Mouse (Mus musculus): Measurements from ENCODE around the gene Hes1. TPM values are rescaled to one million over a fixed set of nuclear protein-coding genes. Genes with fewer than 3 reads are reported as not detected.

Gene Hes1
- polyA plus RNA-seq (2014; fragmentation: Nextera tagmentation; extraction: Ambion mirVana) = 29.1 and 30.3 TPM in 2 replicates

DNA sequence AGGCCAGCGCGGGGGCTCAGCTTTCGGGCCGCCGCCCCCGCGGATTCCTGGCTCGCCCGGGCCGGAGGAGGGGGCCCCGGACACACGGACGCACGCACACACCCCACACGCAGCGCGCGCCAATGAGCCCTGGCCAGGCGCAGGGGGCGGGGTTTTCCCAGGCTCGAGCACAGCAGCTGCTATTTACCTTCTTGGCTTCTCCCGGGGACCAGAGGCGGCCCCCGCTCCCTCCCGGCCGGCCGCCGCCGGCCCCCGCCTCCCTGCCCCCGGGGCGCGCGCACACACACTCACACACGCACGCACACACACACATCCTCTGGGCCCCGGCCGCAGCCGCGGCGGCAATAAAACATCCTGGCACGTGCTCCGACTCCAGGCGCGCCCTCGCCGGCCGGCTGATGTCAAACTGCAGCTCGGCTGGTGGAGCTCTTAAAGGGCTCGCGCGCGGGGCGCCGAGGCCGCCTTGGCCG is at the start of gene Hes1:
Gene Hes1 (plus strand): TSS at position 401 of the 470 bp plus-strand sequence.
- peak; percentile 82 for ATAC-seq (replicated peaks; ENCODE audit: insufficient number of reproducible peaks, low FRiP score, low TSS enrichment)
- Histone ChIP-seq H3K36me3 (ENCODE audit: control insufficient read depth, insufficient read depth, low read length) (no peaks in the 10 kb centered on the region), H3K9ac (ENCODE audit: low read depth, low read length) (peak within 1 kb of the TSS; percentile 96), H3K4me3 (ENCODE audit: low read depth, low read length) (peak within 1 kb of the TSS; percentile 73), H3K27ac (ENCODE audit: low read depth, low read length) (peak within 1 kb of the TSS; percentile 100), H3K4me1 (ENCODE audit: control insufficient read depth, insufficient read depth, low read length) (peaks cover 54% of the 10 kb centered on the region), H3K4me2 (peak within 1 kb of the TSS; percentile 92), H3K27me3 (ENCODE audit: control insufficient read depth, insufficient read depth, low read length) (no peaks in the 10 kb centered on the region), H3K9me3 (replicated peaks; ENCODE audit: control insufficient read depth, low read length) (no peaks in the 10 kb centered on the region)
- WGBS (ENCODE audit: insufficient replicate concordance) = 0% methylated on average over 44 of the region's 57 CpGs

DNA sequence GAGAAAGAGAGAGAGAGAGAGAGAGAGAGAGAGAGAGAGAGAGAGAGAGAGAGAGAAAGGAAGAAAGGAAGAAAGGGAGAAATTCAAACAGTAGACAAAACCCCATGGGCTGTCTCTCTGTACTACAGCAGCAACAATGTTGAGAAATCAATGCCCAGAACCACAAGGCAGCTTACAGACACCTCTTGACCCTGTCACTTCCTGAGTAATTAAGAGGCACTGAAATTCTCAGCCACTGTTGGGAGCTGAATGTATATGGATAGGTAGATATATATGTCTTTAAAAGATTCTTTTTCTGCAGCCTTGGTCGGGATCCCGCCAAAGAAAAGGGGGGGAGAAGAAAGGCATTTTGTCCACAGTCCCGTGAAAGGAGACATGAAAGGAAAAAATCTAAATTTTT is 48.1 kb upstream of the Hes1 start:
- ATAC-seq (replicated peaks; ENCODE audit: insufficient number of reproducible peaks, low FRiP score, low TSS enrichment) = no peak
- Histone ChIP-seq H3K27ac (ENCODE audit: low read depth, low read length) (no peak overlapping the region), H3K27me3 (ENCODE audit: control insufficient read depth, insufficient read depth, low read length) (0 out of 2 replicates have a peak, but pooled peaks cover 4% of the 10 kb centered on the region), H3K4me3 (ENCODE audit: low read depth, low read length) (no peak overlapping the region), H3K4me1 (ENCODE audit: control insufficient read depth, insufficient read depth, low read length) (no peaks in the 10 kb centered on the region), H3K4me2 (no peak overlapping the region), H3K9ac (ENCODE audit: low read depth, low read length) (no peak overlapping the region), H3K9me3 (replicated peaks; ENCODE audit: control insufficient read depth, low read length) (no peaks in the 10 kb centered on the region), H3K36me3 (ENCODE audit: control insufficient read depth, insufficient read depth, low read length) (no peaks in the 10 kb centered on the region)
- WGBS (ENCODE audit: insufficient replicate concordance) = 69% methylated on average over 3 of the region's 3 CpGs

DNA sequence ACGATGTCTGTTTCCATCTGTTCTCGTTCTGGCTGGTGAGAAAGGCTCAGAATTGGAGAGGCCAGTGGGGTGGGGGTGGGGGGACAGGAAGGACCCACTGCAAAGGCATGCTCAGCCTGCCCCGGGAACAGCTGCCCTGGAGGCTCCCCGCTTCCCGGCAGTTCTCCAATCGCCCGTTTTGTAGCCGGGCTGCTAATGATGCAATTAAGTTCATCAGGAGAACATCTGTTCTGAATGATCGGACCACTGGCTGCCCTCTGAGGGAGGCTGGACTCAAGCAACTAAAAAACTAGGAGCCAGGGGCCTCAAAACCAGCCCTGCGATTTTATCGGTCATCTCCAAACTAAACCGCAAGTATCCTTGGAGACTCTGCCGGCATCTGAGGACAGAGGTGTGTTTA is 44.1 kb upstream of the Hes1 start:
- no peaks in the 10 kb centered on the region for H3K9me3 ChIP-seq (replicated peaks; ENCODE audit: control insufficient read depth, low read length)
- no peaks in the 10 kb centered on the region for H3K36me3 ChIP-seq (ENCODE audit: control insufficient read depth, insufficient read depth, low read length)
- H3K4me2 ChIP-seq = peak overlapping the region; percentile 40
- no peak overlapping the region for H3K4me3 ChIP-seq (ENCODE audit: low read depth, low read length)
- 0 out of 2 replicates have a peak, but pooled peaks cover 2% of the 10 kb centered on the region for H3K27me3 ChIP-seq (ENCODE audit: control insufficient read depth, insufficient read depth, low read length)
- ATAC-seq (replicated peaks; ENCODE audit: insufficient number of reproducible peaks, low FRiP score, low TSS enrichment) = no peak
- no peak overlapping the region for H3K9ac ChIP-seq (ENCODE audit: low read depth, low read length)
- 19% methylated on average over 13 of the region's 13 CpGs for WGBS (ENCODE audit: insufficient replicate concordance)
- H3K27ac ChIP-seq (ENCODE audit: low read depth, low read length) = no peak overlapping the region
- no peaks in the 10 kb centered on the region; the same call in 1 of the 2 replicates for H3K4me1 ChIP-seq (ENCODE audit: control insufficient read depth, insufficient read depth, low read length)

DNA sequence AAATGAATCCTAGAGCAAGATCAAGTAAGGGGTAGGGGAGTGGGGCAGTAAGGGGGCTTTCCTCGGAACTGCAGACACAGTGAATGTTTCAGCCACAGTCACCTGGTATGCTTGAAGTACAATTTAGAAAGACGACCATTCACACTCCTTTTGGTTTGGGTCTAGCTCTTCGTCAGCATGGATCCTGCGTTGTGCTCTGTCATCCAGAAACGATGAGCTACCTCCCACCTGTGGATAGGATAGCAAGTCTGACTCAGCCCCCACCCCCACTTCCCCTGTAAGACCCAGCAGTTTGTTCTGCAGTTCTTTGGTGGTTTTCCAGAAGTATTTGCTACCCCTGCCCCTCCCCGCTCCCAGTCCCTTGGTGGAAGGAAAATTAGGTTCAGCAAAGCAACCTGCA is 41.8 kb upstream of the Hes1 start:
- Histone ChIP-seq H3K4me2 (no peak overlapping the region), H3K9ac (ENCODE audit: low read depth, low read length) (no peak overlapping the region), H3K4me3 (ENCODE audit: low read depth, low read length) (no peak overlapping the region), H3K27me3 (ENCODE audit: control insufficient read depth, insufficient read depth, low read length) (0 out of 2 replicates have a peak, but pooled peaks cover 2% of the 10 kb centered on the region), H3K9me3 (replicated peaks; ENCODE audit: control insufficient read depth, low read length) (no peaks in the 10 kb centered on the region), H3K4me1 (ENCODE audit: control insufficient read depth, insufficient read depth, low read length) (no peaks in the 10 kb centered on the region; the same call in 1 of the 2 replicates), H3K27ac (ENCODE audit: low read depth, low read length) (no peak overlapping the region), H3K36me3 (ENCODE audit: control insufficient read depth, insufficient read depth, low read length) (no peaks in the 10 kb centered on the region)
- WGBS (ENCODE audit: insufficient replicate concordance) = 60% methylated on average over 6 of the region's 6 CpGs
- ATAC-seq (replicated peaks; ENCODE audit: insufficient number of reproducible peaks, low FRiP score, low TSS enrichment) = no peak

DNA sequence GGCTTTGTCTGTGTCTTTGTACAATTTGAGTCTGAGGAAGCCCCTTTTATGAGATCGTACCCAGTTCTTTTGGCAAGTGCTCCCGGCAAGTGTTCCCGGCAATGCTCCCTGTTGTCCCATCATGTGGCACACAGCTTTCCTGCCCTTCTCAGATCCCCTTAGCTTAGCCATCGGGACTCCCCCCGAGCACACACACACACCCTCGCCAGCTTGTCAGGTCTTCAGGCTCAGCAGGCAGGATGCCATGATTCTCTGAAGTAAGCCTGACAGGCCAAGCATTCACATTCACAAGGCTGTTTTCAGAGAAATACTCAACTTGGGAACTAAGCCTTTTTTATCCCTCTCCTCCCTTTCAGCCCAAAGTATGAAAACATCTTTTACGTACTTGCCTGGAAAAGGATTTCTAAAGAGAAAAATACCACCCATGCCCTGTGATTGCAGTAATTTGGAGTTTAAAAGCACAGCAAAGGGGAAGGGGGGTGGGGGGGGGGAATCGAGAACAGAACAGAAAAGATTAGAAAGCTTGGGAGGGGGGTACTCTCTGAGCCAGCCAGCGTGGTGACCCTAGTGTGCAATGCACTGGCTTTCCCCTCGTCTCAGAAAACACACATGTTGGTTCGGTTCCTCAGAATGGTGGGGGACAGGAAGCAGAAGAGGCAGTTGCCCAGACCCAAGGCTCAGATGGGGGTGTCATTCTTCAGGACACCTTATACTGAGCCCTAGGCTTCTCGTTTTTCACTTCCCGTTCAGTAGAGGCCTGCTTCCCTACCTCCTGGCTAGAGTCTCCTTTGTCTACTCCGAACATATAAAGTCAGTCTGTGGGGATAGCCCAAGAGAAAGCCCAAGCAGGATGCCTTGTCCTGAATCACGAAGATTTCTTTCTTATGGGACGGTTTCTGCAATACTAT is 41.0 kb upstream of the Hes1 start:
- H3K36me3 ChIP-seq (ENCODE audit: control insufficient read depth, insufficient read depth, low read length) = no peaks in the 10 kb centered on the region
- no peaks in the 10 kb centered on the region; the same call in 1 of the 2 replicates for H3K4me1 ChIP-seq (ENCODE audit: control insufficient read depth, insufficient read depth, low read length)
- no peak overlapping the region for H3K4me3 ChIP-seq (ENCODE audit: low read depth, low read length)
- H3K9ac ChIP-seq (ENCODE audit: low read depth, low read length) = no peak overlapping the region
- H3K4me2 ChIP-seq = no peak overlapping the region
- WGBS (ENCODE audit: insufficient replicate concordance) = 73% methylated on average over 16 of the region's 16 CpGs
- no peak for ATAC-seq (replicated peaks; ENCODE audit: insufficient number of reproducible peaks, low FRiP score, low TSS enrichment)
- 0 out of 2 replicates have a peak, but pooled peaks cover 2% of the 10 kb centered on the region for H3K27me3 ChIP-seq (ENCODE audit: control insufficient read depth, insufficient read depth, low read length)
- H3K9me3 ChIP-seq (replicated peaks; ENCODE audit: control insufficient read depth, low read length) = no peaks in the 10 kb centered on the region
- no peak overlapping the region for H3K27ac ChIP-seq (ENCODE audit: low read depth, low read length)

DNA sequence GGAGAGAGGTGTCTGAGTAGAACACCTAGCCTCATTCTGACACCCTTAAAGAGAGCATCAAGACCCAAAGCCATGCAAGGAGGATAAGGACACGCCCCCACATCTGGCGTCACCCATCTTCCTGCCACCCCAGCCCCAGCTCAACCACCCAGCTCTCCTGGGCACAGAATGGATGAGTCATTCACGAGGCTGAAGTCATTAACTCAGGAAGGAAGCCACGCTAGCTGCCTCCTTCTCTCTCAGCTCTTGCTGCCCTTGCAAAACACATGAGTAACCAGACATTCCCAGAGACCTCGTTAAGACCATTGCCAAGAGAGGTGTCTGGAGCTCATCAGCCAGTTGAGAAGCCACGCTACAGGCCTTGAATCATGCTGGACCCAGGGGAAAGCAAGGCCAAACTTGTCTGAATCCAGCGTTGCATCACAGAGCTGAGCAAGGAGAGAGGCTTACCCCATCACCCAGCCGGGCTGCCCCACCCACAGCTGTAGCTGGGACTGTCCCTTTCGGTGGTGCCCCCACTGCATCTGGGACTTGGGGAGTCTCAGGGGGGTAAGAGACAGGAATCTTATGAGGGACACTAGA is 39.4 kb upstream of the Hes1 start:
- no peaks in the 10 kb centered on the region for H3K36me3 ChIP-seq (ENCODE audit: control insufficient read depth, insufficient read depth, low read length)
- no peak overlapping the region for H3K4me2 ChIP-seq
- no peak overlapping the region for H3K4me3 ChIP-seq (ENCODE audit: low read depth, low read length)
- no peak overlapping the region for H3K9ac ChIP-seq (ENCODE audit: low read depth, low read length)
- 45% methylated on average over 9 of the region's 9 CpGs for WGBS (ENCODE audit: insufficient replicate concordance)
- no peak for ATAC-seq (replicated peaks; ENCODE audit: insufficient number of reproducible peaks, low FRiP score, low TSS enrichment)
- no peaks in the 10 kb centered on the region; the same call in 1 of the 2 replicates for H3K4me1 ChIP-seq (ENCODE audit: control insufficient read depth, insufficient read depth, low read length)
- no peak overlapping the region for H3K27ac ChIP-seq (ENCODE audit: low read depth, low read length)
- no peaks in the 10 kb centered on the region for H3K9me3 ChIP-seq (replicated peaks; ENCODE audit: control insufficient read depth, low read length)
- H3K27me3 ChIP-seq (ENCODE audit: control insufficient read depth, insufficient read depth, low read length) = no peaks in the 10 kb centered on the region

DNA sequence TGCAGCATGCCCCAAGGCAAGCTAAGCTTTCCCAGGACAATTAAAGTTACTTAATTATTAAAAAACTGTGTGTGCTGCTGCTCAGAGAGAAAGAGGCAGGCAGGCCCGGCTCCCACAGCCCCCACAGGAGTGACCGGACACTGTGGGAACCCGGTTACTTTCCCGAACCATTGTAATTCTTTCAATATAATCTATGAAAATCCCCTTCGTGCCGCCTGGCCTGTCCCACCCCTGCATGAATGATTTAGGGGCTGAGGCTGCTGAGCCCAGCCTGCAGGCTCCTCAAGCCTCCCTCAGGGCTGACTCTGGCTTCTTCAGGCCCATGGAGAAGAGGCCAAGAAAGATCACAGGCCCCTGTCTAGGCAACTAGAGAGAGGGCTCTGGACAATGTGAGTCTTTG is 36.0 kb upstream of the Hes1 start:
- H3K4me2 ChIP-seq = no peak overlapping the region
- no peaks in the 10 kb centered on the region for H3K36me3 ChIP-seq (ENCODE audit: control insufficient read depth, insufficient read depth, low read length)
- H3K27ac ChIP-seq (ENCODE audit: low read depth, low read length) = no peak overlapping the region
- H3K9me3 ChIP-seq (replicated peaks; ENCODE audit: control insufficient read depth, low read length) = no peaks in the 10 kb centered on the region
- H3K9ac ChIP-seq (ENCODE audit: low read depth, low read length) = no peak overlapping the region
- no peak for ATAC-seq (replicated peaks; ENCODE audit: insufficient number of reproducible peaks, low FRiP score, low TSS enrichment)
- no peaks in the 10 kb centered on the region for H3K27me3 ChIP-seq (ENCODE audit: control insufficient read depth, insufficient read depth, low read length)
- H3K4me3 ChIP-seq (ENCODE audit: low read depth, low read length) = no peak overlapping the region
- WGBS (ENCODE audit: insufficient replicate concordance) = 72% methylated on average over 6 of the region's 6 CpGs
- H3K4me1 ChIP-seq (ENCODE audit: control insufficient read depth, insufficient read depth, low read length) = no peaks in the 10 kb centered on the region; the same call in 1 of the 2 replicates

DNA sequence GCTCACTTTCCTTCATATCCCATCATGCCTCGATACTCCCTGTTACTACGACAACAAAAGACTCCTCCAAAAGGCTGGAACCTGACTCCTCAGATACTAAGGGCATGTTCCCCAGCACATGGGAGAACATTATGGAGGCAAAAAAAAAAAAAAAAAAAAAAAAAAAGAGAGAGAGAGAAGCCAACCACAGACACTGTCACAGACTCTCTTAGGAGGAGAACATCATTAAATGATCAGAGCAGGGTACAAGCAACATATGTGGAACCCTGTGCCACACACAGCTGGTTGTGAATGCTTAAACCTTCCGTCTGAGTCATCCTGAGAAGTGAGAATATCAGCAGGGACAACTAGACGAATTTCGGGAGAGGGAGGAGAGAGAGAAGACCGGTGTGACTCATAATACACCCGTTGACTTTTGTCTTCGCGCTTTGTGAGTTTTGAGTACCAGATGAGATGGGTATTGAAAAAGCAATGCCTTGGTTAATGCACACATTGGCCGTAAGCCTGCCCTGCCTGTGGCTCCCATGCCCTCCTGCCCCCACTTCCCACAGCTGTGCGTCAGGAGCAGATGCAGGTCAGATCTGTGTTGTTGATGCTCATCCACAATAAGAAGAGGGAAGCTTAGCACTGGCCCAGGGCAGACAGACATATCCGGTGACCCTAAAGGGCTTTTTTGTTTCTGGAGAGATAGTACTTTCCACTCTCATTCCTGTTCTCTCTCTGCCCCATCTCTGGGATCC is 34.8 kb upstream of the Hes1 start:
- Histone ChIP-seq H3K9ac (ENCODE audit: low read depth, low read length) (no peak overlapping the region), H3K27me3 (ENCODE audit: control insufficient read depth, insufficient read depth, low read length) (no peaks in the 10 kb centered on the region), H3K9me3 (replicated peaks; ENCODE audit: control insufficient read depth, low read length) (no peaks in the 10 kb centered on the region), H3K4me1 (ENCODE audit: control insufficient read depth, insufficient read depth, low read length) (peaks cover under 1% of the 10 kb centered on the region), H3K36me3 (ENCODE audit: control insufficient read depth, insufficient read depth, low read length) (no peaks in the 10 kb centered on the region), H3K4me2 (no peak overlapping the region), H3K4me3 (ENCODE audit: low read depth, low read length) (no peak overlapping the region), H3K27ac (ENCODE audit: low read depth, low read length) (no peak overlapping the region)
- no peak for ATAC-seq (replicated peaks; ENCODE audit: insufficient number of reproducible peaks, low FRiP score, low TSS enrichment)
- WGBS (ENCODE audit: insufficient replicate concordance) = 78% methylated on average over 12 of the region's 12 CpGs
